Mouse (Mus musculus) heart, embryonic 13.5 days (tissue): ENCODE data around the gene Uaca. TPM values are rescaled to one million over a fixed set of nuclear protein-coding genes. Genes with fewer than 3 reads are reported as not detected.

Source experiments
- ATAC-seq: fragments of 200-750 bp; cut with Nextera tagmentation; 2 replicates; pipeline ENCODE4 v1.8.0; 2017; ENCODE audit warnings: moderate TSS enrichment; ENCODE audit not compliant: insufficient number of reproducible peaks, low FRiP score, low TSS enrichment; ENCODE audit errors: extremely low read depth
- H3K27ac ChIP-seq: fragments of 300-500 bp; sonication (generic); replicated peaks from 2 replicates; pipeline ENCODE4 v1.5.1; 2015; ENCODE audit warnings: moderate library complexity, mild to moderate bottlenecking, inconsistent platforms
- H3K27me3 ChIP-seq: fragments of 300-500 bp; sonication (generic); replicated peaks from 2 replicates; pipeline ENCODE4 v1.6.1; 2015; ENCODE audit warnings: mild to moderate bottlenecking, inconsistent platforms
- H3K36me3 ChIP-seq: fragments of 300-500 bp; sonication (generic); 2 replicates; pipeline ENCODE4 v1.6.1; 2015; ENCODE audit warnings: mild to moderate bottlenecking, inconsistent platforms
- H3K4me1 ChIP-seq: fragments of 300-500 bp; sonication (generic); 2 replicates; pipeline ENCODE4 v1.6.1; 2015; ENCODE audit warnings: inconsistent platforms
- H3K4me2 ChIP-seq: fragments of 300-500 bp; sonication (generic); 2 replicates; pipeline ENCODE4 v1.6.1; 2015; ENCODE audit warnings: inconsistent platforms, mild to moderate bottlenecking, moderate library complexity
- H3K4me3 ChIP-seq: fragments of 300-500 bp; sonication (generic); 2 replicates; pipeline ENCODE4 v1.5.1; 2015; ENCODE audit warnings: moderate library complexity, mild to moderate bottlenecking, inconsistent platforms
- H3K9ac ChIP-seq: fragments of 300-500 bp; sonication (generic); 2 replicates; pipeline ENCODE4 v1.6.1; 2015; ENCODE audit warnings: inconsistent platforms, mild to moderate bottlenecking, moderate library complexity
- H3K9me3 ChIP-seq: fragments of 300-500 bp; sonication (generic); 2 replicates; pipeline ENCODE4 v1.6.1; 2016; ENCODE audit warnings: inconsistent platforms
- WGBS: fragments of 180-500 bp; shearing (Covaris S2); methylation state at CpG from one replicate; pipeline ENCODE4 v1.1.7; 2015; ENCODE audit warnings: mixed read lengths; 5-methylcytosine and 5-hydroxymethylcytosine counted together
- polyA plus RNA-seq: library from polyadenylated mRNA; unstranded; fragments of >200 nt; fragmentation: Nextera tagmentation; extraction: Ambion mirVana; gene quantifications from 2 replicates; pipeline ENCODE4 v1.2.1, GENCODE M21; 2015

Uaca gene
- polyA plus RNA-seq, 1 experiment from 2014 or later = 27.3 TPM

DNA sequence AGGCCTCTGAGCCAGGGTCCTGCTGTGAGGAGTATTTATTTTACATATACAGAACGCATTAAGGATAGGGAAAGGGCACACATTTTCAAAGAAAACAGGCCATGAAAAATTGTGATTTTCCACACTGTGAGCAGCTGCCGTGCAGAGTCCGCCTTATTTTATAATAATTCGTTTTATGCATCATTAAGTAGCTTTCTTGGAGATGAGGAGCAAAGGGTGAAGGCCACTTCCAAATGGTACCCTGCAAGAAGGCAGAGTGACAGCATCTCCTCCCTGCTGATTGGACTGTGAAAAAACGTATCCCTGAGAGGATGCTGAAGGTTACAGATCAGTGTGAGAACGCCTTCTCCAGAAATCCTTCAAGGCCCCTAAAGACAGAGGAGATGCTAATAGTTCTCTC is 90.8 kb downstream of the Uaca start:
- Histone ChIP-seq H3K4me2 (no peak overlapping the region), H3K9me3 (peaks cover 4% of the 10 kb centered on the region; the same call in 1 of the 2 replicates), H3K36me3 (peaks cover 32% of the 10 kb centered on the region), H3K9ac (no peak overlapping the region), H3K27me3 (no peaks in the 10 kb centered on the region), H3K4me3 (no peak overlapping the region), H3K27ac (no peak overlapping the region), H3K4me1 (peaks cover 8% of the 10 kb centered on the region; the same call in 1 of the 2 replicates)
- 75% methylated on average over 6 of the region's 6 CpGs for WGBS
- no peak for ATAC-seq

DNA sequence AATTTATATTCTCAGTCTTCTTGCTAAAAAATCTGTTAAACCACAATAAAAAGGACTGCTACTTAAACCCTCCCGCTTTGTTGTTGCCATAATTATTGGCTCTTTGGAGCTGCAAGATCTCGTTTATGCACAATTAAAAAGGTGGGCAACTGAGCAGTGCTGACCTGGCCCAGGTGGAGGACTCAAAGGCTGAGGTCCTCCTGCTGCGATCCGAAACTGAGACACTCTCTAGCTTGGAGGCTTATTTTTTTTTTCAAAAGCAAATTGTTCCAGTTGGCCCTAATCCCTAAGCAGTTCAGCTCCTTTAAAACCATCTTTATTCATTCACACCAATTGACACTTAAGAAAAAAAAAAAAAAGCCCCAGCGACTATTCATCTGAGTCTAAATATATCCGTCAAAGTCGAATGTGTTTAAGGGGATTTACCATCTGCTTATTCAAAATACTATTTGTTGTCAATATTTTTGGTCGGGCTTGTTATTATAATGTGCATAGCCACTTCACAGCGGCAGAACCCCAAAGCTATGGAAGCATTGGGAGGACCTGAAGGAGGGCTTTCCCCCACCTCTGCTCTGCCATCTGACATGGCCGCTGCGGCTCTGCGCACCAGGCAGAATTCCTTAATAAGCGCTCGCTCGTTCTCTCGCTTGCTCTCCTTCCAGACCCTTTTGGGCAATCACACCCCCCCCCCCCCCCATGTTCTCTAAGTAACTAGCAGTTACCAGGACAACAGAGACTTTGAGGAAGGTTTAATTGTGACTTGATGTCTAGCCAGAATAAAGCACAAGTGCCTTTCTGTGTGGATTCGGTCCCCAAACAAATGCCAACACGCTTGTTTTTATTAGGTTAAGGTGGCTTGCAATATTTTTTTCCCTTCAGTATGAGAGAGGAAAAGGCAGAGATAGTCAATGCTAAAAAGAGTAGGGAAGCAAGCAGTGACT is 92.4 kb downstream of the Uaca start:
- peaks cover 4% of the 10 kb centered on the region; the same call in 1 of the 2 replicates for H3K9me3 ChIP-seq
- WGBS = 68% methylated on average over 18 of the region's 18 CpGs
- ATAC-seq = no peak
- H3K27ac ChIP-seq = no peak overlapping the region
- no peak overlapping the region for H3K4me2 ChIP-seq
- no peak overlapping the region for H3K9ac ChIP-seq
- no peaks in the 10 kb centered on the region for H3K27me3 ChIP-seq
- H3K4me3 ChIP-seq = no peak overlapping the region
- H3K4me1 ChIP-seq = peaks cover 8% of the 10 kb centered on the region; the same call in 1 of the 2 replicates
- H3K36me3 ChIP-seq = peaks cover 16% of the 10 kb centered on the region

DNA sequence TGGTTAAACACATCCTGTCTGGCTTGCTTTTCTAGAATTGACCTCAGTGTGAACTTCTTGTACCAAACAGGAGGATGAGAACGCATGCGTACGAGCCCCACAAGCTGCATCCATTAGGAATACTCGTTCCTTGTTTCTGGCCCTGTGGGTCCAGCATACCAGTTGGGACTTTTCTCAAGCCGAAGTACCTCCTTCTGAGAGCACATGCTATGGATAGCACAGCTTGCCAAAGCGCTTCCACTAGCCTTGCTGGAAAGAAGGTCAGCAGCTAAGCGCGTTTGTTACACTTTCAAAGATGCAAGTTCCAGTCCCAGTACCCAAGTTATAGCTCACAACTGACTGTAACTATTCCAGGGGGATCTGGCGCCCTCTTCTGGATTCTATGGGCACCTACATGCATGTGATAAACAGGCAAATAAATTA is 93.1 kb downstream of the Uaca start:
- Histone ChIP-seq H3K4me1 (peaks cover 8% of the 10 kb centered on the region; the same call in 1 of the 2 replicates), H3K27ac (no peak overlapping the region), H3K9me3 (peaks cover 4% of the 10 kb centered on the region; the same call in 1 of the 2 replicates), H3K9ac (no peak overlapping the region), H3K36me3 (peaks cover 9% of the 10 kb centered on the region), H3K4me3 (no peak overlapping the region), H3K27me3 (no peaks in the 10 kb centered on the region), H3K4me2 (no peak overlapping the region)
- ATAC-seq = no peak
- WGBS = 68% methylated on average over 9 of the region's 9 CpGs

DNA sequence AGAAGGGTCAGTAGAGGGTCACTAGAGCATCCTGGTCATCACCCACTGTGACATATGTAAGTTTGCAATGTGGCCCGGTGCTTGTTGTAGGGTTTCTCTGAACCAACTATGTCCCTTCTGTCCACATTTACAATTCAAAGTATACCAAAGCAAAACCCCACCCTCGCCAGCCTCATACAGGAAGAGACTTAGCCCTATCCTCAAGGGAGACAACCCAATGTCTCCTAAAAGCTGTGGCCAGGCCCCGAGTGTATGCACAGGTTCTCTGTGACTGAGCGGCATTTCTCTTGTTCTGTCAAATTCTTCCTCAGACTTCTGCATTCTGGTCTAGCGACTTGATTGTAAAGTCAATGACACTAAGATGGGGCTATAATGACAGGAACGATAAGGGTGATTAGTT is 99.2 kb downstream of the Uaca start:
- H3K4me1 ChIP-seq = no peaks in the 10 kb centered on the region; the same call in 1 of the 2 replicates
- H3K9ac ChIP-seq = no peak overlapping the region
- H3K4me2 ChIP-seq = no peak overlapping the region
- H3K27ac ChIP-seq = no peak overlapping the region
- H3K9me3 ChIP-seq = no peaks in the 10 kb centered on the region
- no peaks in the 10 kb centered on the region for H3K36me3 ChIP-seq
- H3K27me3 ChIP-seq = peaks cover 36% of the 10 kb centered on the region
- no peak for ATAC-seq
- H3K4me3 ChIP-seq = no peak overlapping the region
- WGBS = 75% methylated on average over 6 of the region's 6 CpGs

DNA sequence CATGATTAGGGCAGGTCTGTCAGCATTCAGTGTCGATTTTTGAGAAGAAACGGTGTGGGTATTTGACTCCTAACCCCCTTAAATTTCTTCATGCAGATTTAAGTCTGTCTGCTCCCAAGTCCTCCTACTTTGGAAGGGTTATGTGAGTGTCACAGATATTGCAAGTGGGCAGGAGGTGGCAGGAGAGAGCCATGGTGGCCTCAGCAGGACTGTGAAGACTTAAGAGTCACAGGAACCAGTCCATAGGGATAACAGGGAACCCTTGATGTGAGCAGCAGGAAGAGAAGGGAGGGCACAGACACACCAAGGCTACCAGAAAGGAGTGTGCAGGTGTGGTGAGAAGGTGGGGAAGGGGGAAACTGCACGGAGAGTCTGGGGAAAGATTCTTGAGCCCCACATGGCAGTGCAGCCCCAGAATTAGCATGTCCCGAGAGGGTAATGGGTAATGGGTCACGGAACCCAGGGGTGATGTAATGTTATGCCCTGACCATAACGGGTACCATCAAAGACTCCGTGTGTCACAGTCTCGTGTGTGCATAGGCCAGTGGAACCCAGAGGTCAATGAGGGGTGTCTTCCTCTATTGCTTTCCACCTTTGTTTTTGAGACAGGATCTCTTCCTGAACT is 101.3 kb downstream of the Uaca start:
- Histone ChIP-seq H3K9me3 (no peaks in the 10 kb centered on the region), H3K4me1 (peaks cover 21% of the 10 kb centered on the region), H3K36me3 (no peaks in the 10 kb centered on the region), H3K27ac (no peak overlapping the region), H3K27me3 (peaks cover 36% of the 10 kb centered on the region), H3K4me3 (no peak overlapping the region), H3K4me2 (no peak overlapping the region), H3K9ac (no peak overlapping the region)
- 56% methylated on average over 8 of the region's 8 CpGs for WGBS
- ATAC-seq = no peak; the same call in 1 of the 2 replicates

DNA sequence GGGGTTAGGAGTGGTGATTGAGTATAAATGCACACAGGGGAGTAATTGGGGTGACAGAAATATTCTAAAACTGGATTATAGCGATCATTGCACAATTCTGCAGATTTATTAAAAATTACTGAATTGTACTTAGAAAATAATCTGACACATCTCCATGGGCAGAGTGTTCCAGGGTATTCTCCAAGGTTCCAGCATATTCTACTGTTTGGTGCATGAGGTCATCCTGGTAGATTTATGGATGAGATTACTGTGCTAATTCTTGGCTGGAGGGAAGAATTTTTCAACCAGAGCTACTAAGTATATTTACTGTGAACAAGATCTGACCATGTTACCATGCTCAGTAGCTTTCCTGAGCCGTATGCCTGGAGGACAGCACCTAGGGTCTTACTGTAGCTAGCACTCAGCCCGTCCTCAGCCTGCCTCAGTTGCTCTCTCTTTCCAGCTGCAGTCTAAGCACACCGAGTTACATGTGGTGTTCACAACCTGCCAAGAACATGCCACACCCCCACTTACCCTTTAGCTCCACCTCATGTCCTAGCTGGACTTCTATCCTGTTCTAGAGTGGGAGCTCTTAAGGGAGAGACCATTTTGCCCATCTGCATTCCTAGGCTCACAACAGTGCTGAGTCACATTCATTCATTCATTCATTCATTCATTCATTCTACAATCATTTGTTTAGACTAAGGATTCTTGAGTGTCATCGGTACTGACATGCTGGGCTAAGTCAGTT is 104.1 kb downstream of the Uaca start:
- 74% methylated on average over 5 of the region's 5 CpGs for WGBS
- no peak overlapping the region for H3K9ac ChIP-seq
- peaks cover 26% of the 10 kb centered on the region for H3K4me1 ChIP-seq
- no peaks in the 10 kb centered on the region for H3K36me3 ChIP-seq
- no peak overlapping the region for H3K27ac ChIP-seq
- no peaks in the 10 kb centered on the region for H3K9me3 ChIP-seq
- no peak overlapping the region for H3K4me2 ChIP-seq
- H3K4me3 ChIP-seq = no peak overlapping the region
- peaks cover 37% of the 10 kb centered on the region for H3K27me3 ChIP-seq
- ATAC-seq = no peak

DNA sequence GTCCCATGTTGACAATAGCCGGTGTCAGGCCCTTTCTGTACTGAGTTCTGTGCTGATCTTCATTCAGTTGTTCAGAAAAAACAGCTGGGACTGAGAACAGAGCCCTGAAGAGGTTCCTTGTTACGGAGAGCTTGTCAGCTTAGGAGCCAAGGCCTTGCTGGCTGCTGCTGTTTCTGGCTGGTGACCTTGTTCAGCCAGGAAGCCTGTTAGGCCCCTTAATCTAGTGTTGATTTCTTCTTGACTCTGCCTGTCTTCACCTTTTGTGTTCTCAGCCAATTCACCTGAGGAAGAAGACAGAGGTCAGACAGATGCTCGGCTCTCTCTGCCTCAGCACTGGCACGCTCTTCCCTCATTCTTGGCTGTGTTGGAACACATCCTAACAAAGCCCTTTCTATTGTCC is 104.9 kb downstream of the Uaca start:
- Histone ChIP-seq H3K9ac (0 out of 2 replicates have a peak overlapping the region, but pooled peaks have one; percentile 2), H3K36me3 (no peaks in the 10 kb centered on the region), H3K4me2 (0 out of 2 replicates have a peak overlapping the region, but pooled peaks have one; percentile 4), H3K27ac (0 out of 2 replicates have a peak overlapping the region, but pooled peaks have one; percentile 24), H3K4me1 (peaks cover 26% of the 10 kb centered on the region), H3K4me3 (no peak overlapping the region), H3K27me3 (peaks cover 34% of the 10 kb centered on the region), H3K9me3 (no peaks in the 10 kb centered on the region)
- ATAC-seq = no peak
- 31% methylated on average over 4 of the region's 4 CpGs for WGBS

DNA sequence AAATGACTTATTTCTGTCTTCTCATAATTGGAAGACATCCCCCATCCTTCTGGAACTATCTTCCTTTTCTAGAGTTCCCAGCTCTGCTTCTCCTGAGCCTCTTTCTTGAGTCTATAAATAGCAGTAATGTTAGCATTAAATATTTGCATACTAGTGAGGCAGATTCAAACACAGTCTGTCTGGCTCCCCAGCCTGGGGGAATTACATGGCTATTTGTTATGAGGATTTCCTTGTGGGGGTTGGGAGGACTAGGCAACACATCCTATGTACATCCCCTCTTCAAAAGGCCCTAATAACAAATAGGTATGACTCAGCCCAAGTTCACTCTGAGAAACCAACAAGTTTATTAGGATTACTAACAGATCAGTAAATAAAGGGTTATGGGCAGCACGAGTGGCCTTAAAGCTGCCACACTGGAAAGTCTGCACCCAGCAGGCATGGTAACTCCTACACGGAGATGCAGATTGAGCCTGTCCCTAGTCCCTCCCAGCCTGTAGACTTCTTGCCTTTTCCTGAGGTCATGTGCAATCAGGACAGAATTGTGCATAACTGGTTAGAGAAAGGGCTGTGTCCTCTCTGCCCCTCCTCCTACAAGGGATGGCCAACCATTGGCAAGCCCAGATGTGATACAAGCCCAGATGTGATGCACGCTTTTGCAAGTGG is 105.6 kb downstream of the Uaca start:
- Histone ChIP-seq H3K27me3 (peaks cover 27% of the 10 kb centered on the region), H3K9ac (no peak overlapping the region), H3K27ac (no peak overlapping the region), H3K4me3 (no peak overlapping the region), H3K36me3 (no peaks in the 10 kb centered on the region), H3K9me3 (no peaks in the 10 kb centered on the region), H3K4me2 (peak overlapping the region; percentile 16), H3K4me1 (peaks cover 26% of the 10 kb centered on the region)
- ATAC-seq = no peak
- 47% methylated on average over 3 of the region's 3 CpGs for WGBS

DNA sequence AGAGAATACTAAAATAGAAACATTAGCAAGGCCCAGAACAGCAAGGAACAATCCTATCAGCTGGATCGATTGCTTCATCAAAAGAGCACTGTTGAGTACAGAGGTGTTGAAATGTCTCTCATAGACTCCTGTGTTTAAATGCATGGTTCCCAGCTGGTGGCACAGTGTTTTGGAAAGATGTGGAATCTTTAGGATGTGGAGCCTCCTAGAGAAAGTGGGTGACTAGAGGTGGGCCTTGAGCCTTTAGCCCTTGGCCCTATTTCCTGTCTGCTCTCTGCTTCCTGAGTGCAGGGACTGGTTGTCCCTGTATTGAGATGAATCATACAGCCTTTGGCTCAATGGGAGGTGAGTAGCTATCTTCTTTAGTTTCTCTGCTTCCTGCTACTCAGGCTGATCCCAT is 117.9 kb downstream of the Uaca start:
- Histone ChIP-seq H3K9me3 (no peaks in the 10 kb centered on the region), H3K27me3 (0 out of 2 replicates have a peak, but pooled peaks cover 7% of the 10 kb centered on the region), H3K4me1 (peaks cover 14% of the 10 kb centered on the region), H3K36me3 (no peaks in the 10 kb centered on the region), H3K4me3 (no peak overlapping the region), H3K9ac (no peak overlapping the region), H3K27ac (no peak overlapping the region), H3K4me2 (no peak overlapping the region)
- 26% methylated on average over 1 of the region's 1 CpGs for WGBS
- no peak for ATAC-seq

DNA sequence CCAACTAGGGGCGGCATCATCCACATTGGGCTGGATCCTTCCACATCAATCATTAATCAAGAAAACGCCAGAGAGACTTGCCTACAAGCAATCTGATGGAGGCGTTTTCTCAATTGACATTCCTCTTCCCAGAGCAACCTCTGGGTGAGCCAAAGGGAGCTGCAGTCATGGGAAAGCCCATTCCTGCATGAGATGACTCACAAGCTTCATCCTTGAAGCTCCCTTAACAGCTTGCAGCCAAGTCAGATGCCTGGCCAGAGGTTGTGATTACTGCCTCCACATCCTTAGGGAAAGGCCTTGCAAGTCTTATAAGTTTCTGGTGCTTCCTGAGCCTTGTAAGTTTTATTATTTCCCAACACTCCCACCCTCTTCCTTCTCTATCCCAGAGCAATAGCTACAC is 119.3 kb downstream of the Uaca start:
- no peak overlapping the region for H3K27ac ChIP-seq
- no peaks in the 10 kb centered on the region for H3K9me3 ChIP-seq
- WGBS = 76% methylated on average over 3 of the region's 3 CpGs
- H3K9ac ChIP-seq = no peak overlapping the region
- H3K27me3 ChIP-seq = peaks cover 10% of the 10 kb centered on the region
- no peak overlapping the region for H3K4me2 ChIP-seq
- no peak for ATAC-seq
- peaks cover 14% of the 10 kb centered on the region for H3K4me1 ChIP-seq
- H3K4me3 ChIP-seq = no peak overlapping the region
- no peaks in the 10 kb centered on the region for H3K36me3 ChIP-seq
